Mouse (Mus musculus) cerebellum, postnatal 4 days (tissue): ENCODE measurements around the gene Arrdc5.

ENCODE experiments used
- DNase-seq, 2 experiments: peaks; one replicate each; pipeline ENCODE4 v3.0.0; 2022; ENCODE audit warnings: low spot score in 2 of 2, mixed read lengths in 1 of 2

Gene Arrdc5

DNA sequence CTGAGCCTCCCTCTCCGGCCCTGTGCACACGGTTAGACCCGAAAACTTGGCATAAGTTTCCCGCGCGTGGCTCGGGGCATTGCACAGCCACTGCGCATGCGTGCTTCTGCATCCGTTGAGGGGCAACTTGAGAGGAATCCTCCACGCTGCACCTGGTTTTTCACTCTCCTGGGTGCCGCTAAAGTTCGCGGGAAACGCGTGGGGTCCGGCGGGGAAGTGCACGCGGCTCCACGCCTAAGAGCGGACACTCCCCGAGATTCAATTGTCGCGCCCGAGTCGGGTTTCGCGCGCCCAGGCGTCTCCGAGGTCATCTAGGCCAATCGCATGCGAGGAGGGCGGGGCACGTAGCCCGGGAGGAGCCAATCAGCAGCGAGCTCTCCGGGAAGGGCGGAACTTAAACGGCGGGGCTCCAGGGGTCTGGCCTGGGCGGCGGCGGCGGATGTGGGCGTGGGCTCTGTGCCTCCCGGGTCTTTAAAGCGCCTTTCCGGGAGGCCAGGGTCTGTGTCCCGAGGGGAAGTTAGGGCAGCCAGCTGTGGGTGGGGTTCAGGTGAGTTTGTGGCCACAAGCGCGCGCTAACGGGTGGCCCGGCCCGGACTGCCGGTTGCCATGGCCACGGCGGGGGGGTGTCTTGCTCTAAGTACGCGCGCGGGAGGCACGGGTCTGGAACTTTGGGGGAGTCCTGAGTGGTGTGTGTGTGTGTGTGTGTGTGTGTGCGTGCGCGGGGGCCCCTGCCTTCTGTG is 3.9 kb upstream of the Arrdc5 start:
- peak; percentile 92 to 96 for DNase-seq

DNA sequence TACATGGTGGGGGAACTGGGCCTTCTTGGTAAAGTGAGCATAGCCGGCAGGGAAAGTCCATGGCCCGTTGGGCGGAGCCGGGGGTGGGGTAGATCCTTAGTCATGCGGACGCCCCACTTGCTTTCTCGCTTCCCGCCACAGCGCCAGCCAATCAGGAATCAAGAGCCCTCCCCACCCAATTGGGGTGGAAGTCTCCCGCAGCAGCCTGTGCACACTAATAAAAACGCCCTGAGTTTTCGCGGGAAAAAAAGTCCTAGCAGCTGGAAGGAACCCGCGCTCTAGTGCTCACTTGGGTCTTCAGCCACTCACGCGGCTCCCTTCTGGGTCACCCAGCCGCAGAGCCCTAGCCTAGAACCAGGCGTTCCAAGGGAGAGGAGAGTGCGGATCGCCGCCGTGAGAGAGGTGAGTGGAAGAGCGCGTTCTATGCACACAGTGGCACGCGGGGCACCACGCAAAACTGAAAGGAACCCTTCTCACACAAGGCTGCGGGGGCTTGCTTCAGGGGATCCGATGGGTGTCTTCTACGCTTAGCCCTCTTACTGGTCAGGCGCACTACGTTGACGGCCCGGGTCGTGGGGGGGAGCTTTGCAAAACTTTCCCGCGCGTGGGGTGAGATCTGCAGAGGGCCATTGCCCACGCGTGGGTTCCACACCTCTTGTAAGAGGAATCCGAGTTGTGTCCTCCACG is 3.2 kb upstream of the Arrdc5 start, which contains the start of gene Uhrf1:
Gene Uhrf1 (plus strand): TSS at position 162 of the 687 bp plus-strand sequence.
- DNase-seq = peak in 1 of 2 experiments; percentile 63

DNA sequence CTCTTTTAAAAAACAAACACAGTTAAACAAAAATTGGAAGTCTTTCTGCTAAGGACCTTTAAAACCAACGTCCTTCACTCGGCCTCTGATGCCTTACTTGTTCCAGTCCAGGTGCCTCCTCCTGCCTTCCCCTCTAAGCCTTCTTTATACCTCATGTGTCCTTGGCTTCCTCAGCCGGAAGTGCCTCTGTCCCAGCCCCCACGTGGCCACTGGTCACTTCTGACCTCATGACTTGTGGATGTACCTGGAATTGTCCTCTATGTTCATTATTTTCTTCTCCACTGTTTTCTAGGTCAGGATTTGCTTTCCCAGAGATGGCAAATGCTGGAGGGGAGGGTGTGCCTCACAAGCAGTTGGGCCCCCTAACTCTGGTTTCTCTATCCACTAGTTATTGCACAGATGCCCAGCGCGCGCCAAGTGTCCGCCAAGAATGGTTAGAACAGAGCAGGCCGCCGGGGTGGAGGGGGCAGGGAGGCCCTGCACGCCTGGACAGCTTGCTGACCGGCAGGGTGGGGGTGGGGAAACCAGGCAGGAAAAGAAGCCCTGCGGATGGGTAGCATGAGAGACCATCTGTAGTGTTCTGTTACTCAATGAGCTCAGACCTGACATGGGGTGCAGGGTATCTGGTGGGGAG is 2.4 kb upstream of the Arrdc5 start:
- DNase-seq = peak in 1 of 2 experiments; percentile 36

DNA sequence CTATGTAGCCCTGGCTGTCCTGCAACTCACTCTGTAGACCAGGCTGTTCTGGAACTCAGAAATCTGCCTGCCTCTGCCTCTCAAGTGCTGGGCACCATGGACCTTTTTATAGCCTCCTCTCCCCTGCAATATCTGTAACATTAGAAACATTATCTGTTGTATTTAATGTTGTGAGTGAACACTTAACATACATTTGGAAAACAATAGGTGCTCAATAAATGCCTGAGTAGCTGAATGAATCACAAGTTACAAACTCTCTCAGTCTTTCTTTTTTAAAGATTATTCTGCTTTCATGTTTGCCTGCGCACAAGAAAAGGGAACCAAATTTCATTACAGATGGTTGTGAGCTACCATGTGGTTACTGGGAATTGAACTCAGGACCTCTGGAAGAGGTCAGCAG is 1.8 kb downstream of the Arrdc5 start:
- no peak for DNase-seq

DNA sequence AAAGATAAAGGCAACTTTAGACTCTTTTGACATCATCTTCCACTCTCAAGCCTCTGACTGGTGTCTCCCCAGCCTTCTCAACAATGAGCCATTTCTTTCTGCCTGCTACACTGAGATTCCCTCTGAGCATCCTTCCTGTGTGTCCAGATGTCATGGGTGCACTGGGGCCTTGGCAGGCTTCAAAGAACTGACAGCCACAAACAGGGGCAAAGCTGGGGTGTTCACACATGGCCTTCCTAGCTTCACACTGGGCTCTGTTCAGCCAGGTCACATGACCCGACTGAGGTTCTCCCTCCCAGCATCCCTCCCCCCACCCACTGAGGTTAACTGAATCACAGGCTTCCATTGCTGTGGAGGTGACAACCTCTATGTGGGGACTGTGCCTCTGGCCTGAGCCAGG is 3.9 kb downstream of the Arrdc5 start:
- no peak for DNase-seq

DNA sequence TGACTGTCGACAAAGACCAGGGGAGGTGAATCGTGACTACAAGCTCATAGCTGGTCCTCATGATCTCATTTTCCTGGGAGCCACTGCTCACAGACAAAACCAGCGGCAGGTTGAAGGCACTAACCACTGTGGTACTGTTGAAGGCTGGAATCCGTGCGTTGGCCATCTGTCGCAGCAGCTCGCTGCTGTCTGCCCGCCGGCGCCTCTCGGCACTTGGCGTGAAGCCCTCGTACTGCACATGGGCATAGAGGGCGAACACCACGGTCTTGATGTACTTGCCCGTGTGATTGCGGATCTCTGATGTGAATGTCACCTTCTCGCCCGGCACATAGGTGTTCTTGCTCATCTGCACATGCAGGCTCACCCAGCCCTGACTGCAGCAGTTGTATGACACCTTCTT is 5.8 kb downstream of the Arrdc5 start:
- peak in 1 of 2 experiments; percentile 79 for DNase-seq

DNA sequence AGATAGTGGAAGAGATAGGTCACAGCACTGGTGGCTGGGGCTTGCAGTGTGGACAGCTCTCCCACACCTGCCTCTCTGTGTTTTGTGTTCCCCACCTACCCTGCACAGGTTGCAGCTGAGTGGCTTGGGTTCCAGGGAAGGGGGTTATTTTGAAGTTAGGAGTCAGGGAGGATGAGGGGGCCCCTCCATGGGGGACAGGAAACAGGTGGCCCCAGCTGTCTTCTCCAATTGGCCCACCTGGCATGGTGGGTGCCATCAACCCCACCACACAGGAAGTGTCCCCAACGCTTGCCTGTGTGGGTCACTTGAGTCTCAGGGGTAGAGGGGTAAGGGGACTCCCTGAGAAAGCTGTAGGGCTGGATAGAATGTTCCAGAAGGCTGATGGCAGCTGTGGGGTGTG is 6.8 kb downstream of the Arrdc5 start:
- DNase-seq = no peak

DNA sequence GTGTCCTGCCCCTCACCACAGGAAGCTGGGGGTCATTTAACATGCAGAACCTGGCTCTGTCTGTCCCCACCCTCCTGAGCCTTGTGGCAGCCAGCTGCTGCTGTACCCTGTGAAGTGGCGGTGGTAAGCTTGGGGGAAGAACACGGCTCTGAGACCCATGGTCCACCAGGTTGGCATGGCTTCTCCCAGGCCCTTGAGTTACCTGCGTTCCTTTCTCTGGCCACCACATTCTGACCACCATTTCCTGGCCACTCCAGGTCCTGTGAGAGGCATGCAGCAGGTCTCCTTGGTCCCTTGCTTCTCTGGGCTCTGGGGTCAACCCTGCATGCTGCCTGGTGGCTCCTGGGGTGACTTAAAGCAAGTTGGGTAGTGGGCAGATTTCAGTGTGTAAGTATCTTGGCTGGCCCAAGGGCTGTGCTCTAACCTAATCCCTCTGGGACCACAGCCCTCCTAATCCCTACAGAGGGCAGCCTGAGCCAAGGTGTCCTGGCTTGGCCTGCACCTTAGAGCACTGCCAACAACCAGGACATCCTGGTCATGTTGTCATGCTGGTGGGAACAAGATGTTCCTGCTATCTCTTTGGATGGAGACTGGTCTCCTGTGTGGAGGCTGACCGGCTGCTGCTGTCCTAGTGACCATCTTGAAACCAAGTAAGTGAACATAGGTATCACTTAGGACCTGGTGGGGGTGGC is 7.4 kb downstream of the Arrdc5 start, which contains the start of gene Plin3:
Gene Plin3 (minus strand): TSS at position 343 of the 692 bp plus-strand sequence.
- DNase-seq = no peak

DNA sequence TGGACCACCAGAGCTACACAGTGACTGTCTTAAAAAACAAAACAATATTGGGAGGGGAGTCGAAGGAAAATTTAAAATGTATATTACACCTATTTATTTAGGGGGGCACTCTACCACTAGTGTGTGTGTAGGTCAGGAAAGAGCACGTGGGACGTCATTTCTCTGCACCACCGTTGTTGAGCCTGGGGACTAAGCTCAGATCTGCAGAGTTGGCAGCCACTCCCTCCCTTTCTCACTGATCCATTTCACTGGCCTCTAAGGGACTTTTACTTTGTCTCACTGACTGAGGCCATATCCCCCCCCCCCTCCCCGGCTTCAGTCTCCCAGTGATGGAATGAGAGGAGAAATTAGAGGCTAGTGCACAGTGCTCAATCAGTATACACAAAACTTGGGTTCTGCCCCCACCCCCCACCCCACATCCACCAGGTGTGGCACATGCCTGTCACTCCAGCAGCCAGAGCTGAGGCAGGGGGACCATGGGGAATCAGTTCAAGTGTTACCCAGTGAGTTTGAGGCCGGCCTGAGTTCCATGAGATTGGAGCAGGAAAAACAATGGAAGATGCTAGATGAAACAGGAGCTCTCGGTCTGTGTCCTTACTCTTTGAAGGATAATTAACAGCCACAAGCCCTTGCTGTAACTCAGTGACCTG is 8.1 kb downstream of the Arrdc5 start:
- no peak for DNase-seq

DNA sequence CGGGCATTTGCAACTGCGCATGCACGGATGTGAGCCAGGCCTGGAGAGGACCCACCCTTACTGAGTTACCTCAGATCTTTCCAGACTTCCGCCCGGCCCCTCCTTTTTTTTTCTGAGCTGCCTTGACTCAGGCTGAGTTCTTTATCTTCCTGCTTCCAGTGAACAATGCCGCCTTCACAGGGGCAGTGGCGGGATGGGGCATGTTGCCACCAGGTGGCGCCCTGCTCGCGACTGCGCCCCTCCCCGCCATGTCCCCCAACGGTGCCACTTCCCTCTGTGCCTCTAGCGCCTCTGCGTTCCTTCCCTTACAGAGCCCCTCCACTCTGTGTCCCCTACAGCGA is 8.9 kb downstream of the Arrdc5 start:
- peak; percentile 62 to 85 for DNase-seq

DNA sequence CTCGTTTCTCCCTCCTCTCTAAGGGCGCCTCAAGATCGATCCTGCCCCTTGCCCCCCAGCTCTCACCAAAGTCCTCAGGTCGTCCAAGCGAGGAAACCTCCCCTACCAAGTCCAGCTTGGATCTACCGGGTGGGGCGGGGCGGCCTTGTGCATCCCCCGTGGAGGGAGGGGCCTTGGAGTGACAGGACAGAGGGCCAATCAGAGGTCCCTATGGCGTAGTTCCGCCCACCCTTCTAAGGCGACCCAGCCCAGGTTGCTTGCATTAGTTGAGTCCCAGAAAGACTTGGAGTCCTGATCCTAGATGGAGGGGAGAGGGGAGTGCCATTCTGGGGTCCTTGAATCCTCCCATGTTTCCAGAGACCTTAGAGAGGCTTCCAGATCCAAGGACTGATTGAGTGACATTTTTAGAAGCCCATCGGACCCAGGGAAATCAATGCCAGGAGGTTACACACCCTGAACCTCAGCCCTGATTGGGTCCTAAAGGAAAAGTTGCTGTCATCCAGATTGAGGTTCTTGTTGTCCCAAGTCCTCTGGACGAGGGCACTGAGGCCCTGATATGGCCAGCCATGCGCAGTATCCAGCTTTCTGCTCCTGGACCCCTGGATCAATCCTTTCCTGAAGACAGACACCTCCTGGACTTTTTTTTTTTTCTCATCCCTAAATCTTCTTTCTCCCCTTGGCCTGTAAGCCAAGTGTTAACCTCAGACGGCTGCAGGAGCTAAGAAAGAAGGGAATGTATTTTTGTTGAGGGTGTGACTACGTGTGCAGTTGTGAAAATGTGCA is 9.5 kb downstream of the Arrdc5 start:
- DNase-seq = peak; percentile 63 to 64

DNA sequence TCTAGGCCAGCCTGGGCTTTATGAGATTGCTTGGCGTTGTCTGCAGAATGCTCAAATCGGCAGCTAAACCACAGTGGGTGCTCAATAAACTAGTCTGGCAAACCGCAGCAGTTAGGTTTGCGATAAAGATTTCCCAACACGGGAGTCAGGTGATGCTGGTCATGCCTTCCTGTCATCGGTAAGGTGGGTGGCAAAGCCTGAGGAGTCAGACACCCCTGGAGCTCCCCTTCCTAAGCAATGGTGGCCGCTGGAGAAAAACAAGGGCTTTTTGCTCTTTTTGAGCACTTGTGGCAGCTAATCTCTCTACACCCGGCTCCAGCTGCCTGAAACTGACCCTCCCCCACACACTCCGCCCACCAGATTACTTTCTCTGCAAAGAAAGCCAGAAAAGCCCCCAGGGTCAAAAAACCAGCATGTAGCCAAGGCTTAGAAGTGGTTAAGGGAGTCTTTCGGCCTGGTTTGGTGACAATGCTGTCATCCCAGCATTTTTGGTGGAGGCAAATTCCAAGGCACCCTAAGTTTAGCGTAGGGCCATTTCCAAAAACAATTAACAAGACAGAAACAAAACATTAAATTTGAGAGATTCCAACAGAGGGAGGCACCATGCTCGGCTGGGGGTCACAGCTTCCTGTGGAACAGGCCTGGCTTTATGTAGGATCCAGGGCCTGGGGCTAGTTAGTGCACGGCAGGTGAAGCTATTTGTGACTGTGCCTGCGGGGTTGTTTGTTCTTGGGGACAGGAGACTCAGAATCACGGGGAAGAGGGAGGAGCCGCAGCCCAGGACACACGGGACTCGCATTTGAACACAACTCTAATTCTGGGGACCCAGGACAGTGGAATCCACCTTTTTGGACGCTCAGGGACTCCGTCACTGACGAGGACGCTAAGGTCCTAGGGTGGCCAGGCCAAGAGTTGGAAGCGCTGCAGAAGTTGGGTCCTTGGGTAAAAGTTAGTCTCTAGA is 10.4 kb downstream of the Arrdc5 start:
- DNase-seq = no peak

DNA sequence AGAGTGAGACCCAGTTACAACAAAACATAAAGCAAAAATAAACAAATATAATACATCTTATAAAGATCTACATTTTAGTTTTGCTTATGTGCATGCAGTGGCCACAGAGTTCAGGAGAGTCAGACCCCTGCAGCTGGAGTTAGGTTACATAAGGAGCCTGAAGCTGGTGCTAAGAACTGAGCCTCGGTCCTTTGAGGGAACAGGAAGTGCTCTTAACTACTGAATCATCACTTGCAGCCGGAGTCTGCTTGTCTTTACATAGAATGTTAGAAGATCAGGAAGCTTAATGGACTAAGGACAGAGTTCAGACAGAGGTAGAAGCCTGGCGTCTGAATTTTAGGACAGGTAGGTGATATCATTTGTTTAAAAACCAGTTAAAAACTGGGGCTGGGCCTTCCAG is 11.2 kb downstream of the Arrdc5 start:
- DNase-seq = no peak

DNA sequence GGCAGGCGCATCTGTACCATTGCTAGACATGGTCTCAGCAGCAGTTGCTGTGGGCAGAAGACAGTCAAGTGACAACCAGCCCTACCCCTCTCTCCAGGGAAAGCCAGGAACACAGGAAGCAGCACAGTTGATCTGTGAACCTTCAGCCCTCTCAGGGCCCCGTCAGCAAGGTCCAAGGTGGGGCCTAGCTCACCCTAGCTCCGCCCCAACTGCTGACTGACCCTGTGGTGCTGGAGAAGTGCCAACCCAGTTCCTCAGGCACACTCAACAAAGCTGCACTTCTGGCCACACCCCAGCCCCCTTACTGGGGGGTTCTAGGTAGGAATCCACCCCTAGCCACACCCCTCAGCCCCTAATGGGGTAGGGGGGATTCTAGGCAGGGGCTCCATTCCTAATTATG is 12.3 kb downstream of the Arrdc5 start:
- DNase-seq = no peak

DNA sequence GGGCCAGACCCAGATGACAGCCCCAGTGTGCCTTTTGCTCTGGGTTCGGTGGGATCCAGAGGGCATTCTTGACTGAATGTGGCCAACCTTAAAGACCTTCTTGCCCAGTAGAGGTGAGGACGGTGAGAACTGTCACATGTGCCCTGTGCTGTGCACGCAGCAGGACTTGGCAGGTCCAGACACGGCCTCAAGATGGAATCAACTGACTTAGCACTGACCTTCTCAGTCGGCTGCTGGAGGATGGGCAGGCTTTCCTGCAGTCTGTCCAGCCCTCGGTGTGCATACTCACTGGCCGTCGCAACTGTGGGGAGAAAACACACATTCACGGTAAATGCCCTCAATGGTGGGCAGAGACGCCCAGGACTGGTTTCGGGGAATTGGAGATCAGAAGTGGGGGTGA is 14.1 kb downstream of the Arrdc5 start:
- no peak for DNase-seq

DNA sequence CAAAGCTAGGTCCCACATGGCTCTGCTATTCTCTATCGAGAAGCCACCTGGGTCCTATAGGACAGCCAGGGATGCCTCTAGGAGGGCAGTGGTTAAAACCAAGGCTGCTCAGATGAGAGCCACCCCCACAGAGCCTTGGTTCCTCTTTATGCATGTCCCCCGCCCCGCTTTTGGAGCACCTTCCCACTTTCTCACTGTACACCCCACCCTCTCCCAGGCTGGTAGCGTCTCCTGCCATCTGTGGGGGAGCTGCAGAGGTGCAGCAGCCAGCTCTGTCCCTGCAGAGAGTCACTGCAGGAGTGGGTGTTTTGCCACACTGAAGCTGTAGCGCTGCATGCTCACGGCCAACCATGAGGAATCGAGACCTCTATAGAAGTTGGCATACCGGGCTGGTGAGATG is 16.8 kb downstream of the Arrdc5 start:
- DNase-seq = no peak

DNA sequence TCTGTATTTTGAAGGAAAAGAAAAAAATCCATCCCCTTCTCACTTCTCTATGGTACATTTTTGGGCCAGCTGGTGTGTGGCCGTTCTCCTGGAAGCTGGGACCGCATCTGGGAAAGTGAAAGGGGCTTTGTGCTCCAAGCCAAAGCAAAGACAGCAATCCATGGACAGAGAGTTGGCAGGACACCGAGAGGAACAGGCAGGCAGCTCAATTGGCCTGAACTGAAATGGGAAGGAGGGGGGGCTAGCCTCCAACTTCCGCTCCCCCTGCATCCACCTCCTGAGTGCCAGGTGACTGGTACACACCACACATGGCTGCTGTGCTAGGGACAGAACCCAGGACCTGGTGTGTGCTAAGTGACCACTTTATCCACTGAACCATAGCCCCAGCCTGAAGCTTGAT is 17.3 kb downstream of the Arrdc5 start:
- DNase-seq = no peak

DNA sequence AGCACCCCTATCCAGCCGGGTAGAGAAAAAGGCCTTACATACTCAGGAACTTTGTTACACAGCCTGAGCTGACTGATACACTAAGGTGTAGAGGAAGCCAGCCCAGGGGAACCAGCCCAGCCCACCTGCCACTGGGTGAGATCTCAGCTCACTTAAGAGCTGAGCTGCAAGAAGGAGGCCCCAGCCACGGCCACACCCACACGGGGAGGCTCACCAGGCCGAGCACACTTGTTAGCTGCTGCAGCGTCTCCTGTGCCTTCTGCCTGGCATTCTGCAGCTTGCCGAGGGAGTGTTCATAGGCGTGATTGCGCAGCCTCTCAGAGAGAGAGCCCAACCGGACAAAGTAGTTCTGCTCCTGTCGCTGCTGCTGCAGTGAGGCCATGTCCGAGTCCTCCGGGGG is 18.9 kb downstream of the Arrdc5 start:
- DNase-seq = no peak

DNA sequence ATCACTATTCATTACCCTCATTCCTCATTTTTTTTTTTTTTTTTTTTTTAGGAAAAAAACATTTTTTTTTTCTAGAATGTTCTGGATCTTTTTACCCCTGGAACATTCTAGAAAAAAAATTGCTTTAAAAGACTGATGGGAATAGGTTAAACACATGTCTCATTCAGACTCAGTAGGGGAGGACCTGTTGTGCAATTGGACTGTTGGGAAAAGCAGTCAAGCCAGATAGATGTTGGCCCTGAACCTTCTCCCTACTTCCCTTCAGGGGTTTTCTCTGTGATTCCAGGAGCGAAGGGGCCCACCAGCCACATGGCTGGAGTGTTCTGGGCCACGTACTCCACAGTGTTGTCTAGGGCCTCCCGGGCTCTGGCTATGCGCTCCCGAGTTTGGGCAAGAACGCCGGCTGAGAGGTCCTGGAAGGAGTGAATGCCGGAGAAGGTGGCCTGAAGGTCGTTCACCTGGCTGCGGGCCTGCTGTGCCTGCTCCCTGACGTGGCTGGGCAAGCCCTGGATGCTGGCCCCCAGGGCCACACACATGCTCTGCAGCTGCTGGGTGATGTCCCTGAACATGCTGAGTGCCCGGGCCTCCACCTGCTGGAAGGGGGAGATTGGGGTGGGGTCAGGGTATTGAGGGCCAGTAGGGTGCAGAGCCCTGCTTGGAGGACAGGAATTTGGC is 20.5 kb downstream of the Arrdc5 start:
- DNase-seq = no peak
